Mouse (Mus musculus) thymus, postnatal 14 days (tissue): ENCODE measurements at regions not wholly inside any gene's neighbourhood (a gene's known extent, or its start where the extent isn't known, plus 50 kb on each side); places are given as distances from the start of the nearest gene placed in this dataset.

Source experiments
- DNase-seq: peaks from one replicate; pipeline ENCODE4 v3.0.0; 2021

- DNase-seq, result peak; percentile 7
These were observed 50.6 kb upstream of the Shank2 start for GRCm38 (mm10) chr7:143951172-143951571.
